Mouse (Mus musculus) lung, postnatal 10 days (tissue): ENCODE measurements around the gene Gm21409.
"Not testable (repeated sequence)": the region's sequence is repeated elsewhere in the genome, so short reads cannot be mapped to it uniquely, and the experiment has no call there.

Experiments
- DNase-seq: peaks from one replicate; pipeline ENCODE4 v3.0.0; 2021

Gm21409 gene

GRCm38 (mm10) chrY:84746385-84746784 lies at the start of gene Gm21409:
Gene Gm21409, plus strand, starts transcription at chrY:84746685.
- DNase-seq = not testable (repeated sequence)
